Mouse (Mus musculus) gastrocnemius, postnatal 14 days (tissue): ENCODE data around the gene Fut2. TPM values are rescaled to one million over a fixed set of nuclear protein-coding genes. Genes with fewer than 3 reads are reported as not detected.

Source experiments
- DNase-seq: peaks from one replicate; pipeline ENCODE4 v3.0.0; 2021; ENCODE audit warnings: mixed read lengths
- intact Hi-C: fragments of 180-260 bp; cut with DNase I; formaldehyde crosslinking; loops from one replicate; pipeline ENCODE4 v1.15.1; 2025; ENCODE audit warnings: low total_unique reads
- long read RNA-seq, 2 experiments: library from polyadenylated mRNA; stranded (forward); transcript quantifications; one replicate each; pipeline ENCODE4 v2.0.0; 2021
- total RNA-seq, 2 experiments: library from RNA; stranded (reverse); gene quantifications; 2 replicates each; pipeline ENCODE4 v1.2.3; 2021

Gene Fut2
- total RNA-seq, result under 1 TPM; 0.58 to 0.66 TPM
- long read RNA-seq, experiment 1, result 0 reads
- long read RNA-seq, experiment 2, partial matches to known transcripts, result 0 of 1 reads
- long read RNA-seq, experiment 2, other reads (novel, unspliced or antisense), result 0 of 1 reads

DNA sequence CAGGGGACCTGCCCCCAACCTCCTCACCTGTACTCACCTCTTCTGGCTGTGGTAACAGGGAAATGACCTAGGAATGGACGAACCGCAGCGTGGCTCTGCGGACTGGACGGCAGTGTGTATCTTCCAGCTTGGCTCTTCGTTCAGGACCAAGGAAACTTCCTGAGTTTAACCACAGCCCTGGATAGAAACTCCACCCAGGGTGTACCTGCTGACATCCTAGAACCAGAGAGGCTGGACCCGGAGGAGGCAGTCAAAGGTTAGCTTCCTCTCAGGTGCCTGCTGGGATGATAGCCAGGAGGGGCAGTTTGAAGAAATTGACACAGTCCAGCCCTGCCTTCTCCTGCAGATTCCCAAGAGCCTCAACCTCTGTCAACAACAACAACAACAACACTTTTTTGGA, at the start of gene Fut2:
Gene Fut2 (minus strand): TSS at position 234 of the 400 bp plus-strand sequence.
- no peak for DNase-seq
- intact Hi-C loops, result no loop called here

DNA sequence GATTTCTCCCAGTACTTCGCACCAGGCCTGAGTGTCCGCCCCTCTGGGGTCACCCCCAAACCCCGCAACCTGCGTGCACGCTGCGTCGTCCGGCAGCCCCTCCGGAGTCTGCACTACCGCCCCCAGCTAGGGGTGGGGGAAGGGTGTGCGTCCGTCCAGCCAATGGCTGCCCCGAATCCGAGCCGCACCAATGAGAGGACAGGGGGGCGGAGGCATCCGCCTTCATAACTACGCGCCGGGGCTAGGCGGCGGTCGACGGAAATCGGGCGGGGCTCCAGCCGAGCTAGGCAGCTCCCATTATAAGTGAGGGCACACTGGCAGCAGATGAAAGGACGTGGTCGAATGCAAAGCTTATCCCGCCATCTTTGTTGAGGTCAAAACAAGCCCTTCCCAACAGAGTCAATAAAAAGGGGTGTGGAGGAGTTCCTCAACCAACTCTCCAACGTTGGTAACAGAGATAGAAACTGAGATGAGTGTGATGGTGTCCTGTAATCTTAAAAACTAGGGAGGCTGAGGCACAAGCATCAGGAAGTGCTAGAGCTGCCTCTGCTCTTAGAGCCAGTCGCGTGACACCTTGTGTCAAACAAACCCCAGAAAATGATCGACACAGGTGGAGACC, 49.0 kb upstream of the Fut2 start, which contains the start of gene Rpl18:
Gene Rpl18 (plus strand): TSS at position 368 of the 619 bp plus-strand sequence.
- intact Hi-C loops, result no loop called here
- peak; percentile 99 for DNase-seq

GRCm38 (mm10) chr7:45714630-45715089, 48.5 kb upstream of the Fut2 start:
- intact Hi-C loops, result no loop called here
- peak; percentile 10 for DNase-seq

- DNase-seq, result no peak
- intact Hi-C loops, result no loop called here
Measured at GRCm38 (mm10) chr7:45713881-45714520, 47.8 kb upstream of the Fut2 start.

DNA sequence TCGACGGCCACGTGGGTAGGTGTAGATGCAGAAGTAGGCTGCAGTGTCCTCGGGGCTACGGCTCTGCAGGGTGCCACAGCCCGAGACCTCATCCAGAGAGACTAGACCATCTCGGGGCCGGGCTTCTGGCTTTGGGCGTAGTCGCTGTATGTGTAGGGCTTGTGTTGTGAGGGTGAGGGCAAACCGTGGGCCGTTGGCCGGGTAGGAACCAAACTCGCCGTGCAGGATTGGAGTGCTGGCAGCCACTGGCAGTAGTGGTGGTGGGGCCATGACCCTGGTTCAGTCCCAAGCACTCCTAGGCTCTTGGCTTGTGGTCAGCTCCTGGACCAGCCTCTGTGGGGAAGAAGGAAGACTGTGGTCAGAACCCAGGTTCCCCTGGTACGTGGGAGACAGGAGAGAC, 47.2 kb upstream of the Fut2 start:
- intact Hi-C loops, result no loop called here
- DNase-seq, result peak; percentile 22

GRCm38 (mm10) chr7:45712022-45712757, 46.0 kb upstream of the Fut2 start:
- peak; percentile 45 for DNase-seq
- intact Hi-C loops, result no loop called here

- DNase-seq, result peak; percentile 22
- intact Hi-C loops, result no loop called here
Measured at GRCm38 (mm10) chr7:45711316-45712021, 45.3 kb upstream of the Fut2 start.

- intact Hi-C loops, result no loop called here
- DNase-seq, result peak; percentile 19
Measured at GRCm38 (mm10) chr7:45710477-45711191, 44.4 kb upstream of the Fut2 start.

- intact Hi-C loops, result no loop called here
- peak; percentile 18 for DNase-seq
Measured at GRCm38 (mm10) chr7:45709677-45710355, 43.6 kb upstream of the Fut2 start.

DNA sequence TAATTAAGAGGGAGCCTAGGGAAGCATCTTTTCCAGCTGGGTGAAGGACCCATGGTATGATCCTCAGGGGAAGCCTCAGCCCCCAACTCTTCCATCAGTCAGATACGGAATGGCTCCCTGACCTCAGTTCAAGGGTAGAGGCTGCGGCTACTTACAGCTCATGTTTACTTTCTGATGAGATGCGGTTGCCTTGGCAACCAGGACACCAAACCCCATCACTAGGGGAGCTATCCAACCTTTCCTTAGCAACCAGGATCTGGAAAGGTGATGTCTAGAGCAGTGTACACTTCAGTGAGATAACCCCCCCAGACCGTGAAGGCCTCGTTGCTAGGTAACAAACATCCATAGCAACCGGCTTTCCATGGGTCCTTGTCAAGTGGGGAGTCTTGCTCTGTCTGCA, 42.8 kb upstream of the Fut2 start:
- intact Hi-C loops, result no loop called here

DNA sequence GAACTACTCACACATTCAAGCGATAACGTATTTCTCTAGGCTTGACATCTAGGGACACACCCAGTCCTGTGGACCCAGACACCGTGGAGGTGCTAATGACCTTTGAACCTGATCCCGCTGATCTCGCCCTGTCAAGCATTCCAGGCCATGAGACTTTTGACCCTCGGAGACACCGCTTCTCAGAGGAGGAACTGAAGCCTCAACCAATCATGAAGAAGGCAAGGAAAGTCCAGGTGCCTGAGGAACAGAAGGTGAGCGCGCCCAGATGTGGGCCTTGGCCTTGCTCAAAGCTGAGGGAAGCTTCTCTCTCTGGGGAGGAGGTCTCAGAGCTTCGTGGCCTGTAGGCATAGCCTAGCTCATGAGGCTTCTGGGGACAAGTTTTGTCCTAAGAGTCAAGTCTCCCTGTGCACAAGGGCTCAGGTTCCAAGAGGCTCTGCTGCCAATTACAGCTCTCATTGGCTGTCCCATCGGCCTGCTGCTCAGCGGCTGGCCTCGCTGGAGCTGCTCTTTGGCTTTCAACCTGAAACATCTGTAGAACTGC, 42.1 kb upstream of the Fut2 start:
- intact Hi-C loops, result no loop called here
- peak; percentile 76 for DNase-seq

More for the DNA sequence above, 42.8 kb upstream of the Fut2 start:
- no peak for DNase-seq

DNA sequence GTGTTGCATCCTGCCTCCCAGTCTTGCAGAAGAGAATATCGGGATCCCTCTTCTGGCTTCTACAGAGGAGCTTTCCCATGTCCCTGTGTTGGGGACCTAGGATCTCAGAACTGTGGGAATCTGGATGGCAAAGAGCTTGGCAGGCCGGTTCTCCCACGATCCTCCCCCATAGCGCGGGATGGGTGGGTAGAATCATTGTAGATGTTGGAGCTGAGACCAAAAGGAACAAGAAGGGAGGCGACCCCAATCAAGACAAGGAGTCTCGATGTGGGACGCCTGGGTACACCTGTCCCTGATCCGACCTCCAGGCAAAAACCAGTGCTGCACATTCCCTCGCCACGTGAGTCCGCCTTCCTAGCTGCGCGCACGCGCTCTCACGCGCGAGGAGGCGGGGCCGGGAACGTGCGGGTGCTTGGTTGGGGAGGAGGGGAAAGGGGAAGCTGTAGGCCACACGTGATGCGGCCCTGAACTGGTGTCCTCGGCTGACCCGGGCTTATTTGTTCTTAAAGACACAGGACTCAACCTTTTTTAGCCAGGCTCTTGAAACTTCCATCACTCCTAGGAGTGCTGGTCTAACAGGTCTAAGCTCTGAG, 41.3 kb upstream of the Fut2 start:
- DNase-seq, result peak; percentile 98
- intact Hi-C loops, result no loop called here

DNA sequence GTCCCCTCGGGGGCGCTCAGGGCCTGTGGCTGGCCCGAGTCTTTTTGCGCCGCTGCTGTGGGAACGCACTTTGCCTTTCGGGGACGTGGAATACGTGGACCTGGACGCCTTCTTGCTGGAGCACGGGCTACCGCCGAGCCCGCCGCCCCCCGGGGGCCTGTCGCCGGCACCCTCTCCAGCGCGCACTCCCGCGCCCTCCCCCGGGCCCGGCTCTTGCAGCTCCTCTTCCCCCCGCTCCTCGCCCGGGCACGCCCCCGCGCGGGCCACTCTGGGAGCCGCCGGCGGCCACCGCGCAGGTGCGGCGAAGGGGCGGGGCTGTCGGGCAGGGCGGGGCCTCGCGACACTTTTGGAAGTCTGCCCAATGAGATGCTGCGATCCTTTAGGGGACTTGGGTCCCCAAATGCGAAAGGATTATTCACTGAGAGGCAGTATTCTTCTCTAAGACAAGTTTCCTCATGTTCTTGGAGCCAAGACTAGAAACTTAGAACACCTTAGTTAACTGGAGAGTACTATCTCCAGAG, 40.6 kb upstream of the Fut2 start:
- DNase-seq, result peak; percentile 94
- intact Hi-C loops, result no loop called here

- intact Hi-C loops, result no loop called here
- DNase-seq, result peak; percentile 91
Measured at GRCm38 (mm10) chr7:45705873-45706281, 39.7 kb upstream of the Fut2 start.

GRCm38 (mm10) chr7:45705443-45705864, 39.3 kb upstream of the Fut2 start:
- no peak for DNase-seq
- intact Hi-C loops, result no loop called here

- intact Hi-C loops, result no loop called here
- DNase-seq, result peak; percentile 99
Measured at GRCm38 (mm10) chr7:45704730-45705442, 38.7 kb upstream of the Fut2 start, which contains the start of gene Dbp. Gene Dbp, plus strand, starts transcription at chr7:45705088.

- intact Hi-C loops, result no loop called here
- no peak for DNase-seq
Measured at GRCm38 (mm10) chr7:45704046-45704559, 37.9 kb upstream of the Fut2 start.
